Mouse (Mus musculus): ENCODE measurements at regions not wholly inside any gene's neighbourhood (a gene's known extent, or its start where the extent isn't known, plus 50 kb on each side); places are given as distances from the start of the nearest gene placed in this dataset.
A peak's percentile ranks its signal among the peaks of the same experiment; 100 is the strongest.
"Not testable (repeated sequence)": the region's sequence is repeated elsewhere in the genome, so short reads cannot be mapped to it uniquely, and the experiment has no call there.

DNA sequence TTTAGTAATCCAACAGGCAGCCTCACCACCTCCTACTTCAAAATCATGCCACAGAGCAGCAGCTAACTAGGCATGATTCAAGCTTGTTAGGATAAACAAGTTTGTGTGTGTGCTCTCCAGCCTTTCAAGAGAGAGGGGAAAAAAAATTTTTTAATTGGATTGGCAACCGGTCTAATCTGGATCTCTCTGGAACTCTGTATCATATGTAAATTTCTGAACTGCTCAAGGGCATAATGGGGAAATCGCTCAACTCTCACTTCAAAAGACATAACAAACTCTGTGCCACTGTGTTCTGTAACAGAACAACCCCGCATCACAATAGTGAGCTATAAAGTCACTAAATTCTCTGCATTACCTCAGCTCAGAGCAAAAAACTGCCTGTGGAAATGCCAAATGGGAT lies 147.9 kb upstream of the Krtap11-1 start:
- no peak for DNase-seq (ENCODE audit: low spot score in 2 of 2)

DNA sequence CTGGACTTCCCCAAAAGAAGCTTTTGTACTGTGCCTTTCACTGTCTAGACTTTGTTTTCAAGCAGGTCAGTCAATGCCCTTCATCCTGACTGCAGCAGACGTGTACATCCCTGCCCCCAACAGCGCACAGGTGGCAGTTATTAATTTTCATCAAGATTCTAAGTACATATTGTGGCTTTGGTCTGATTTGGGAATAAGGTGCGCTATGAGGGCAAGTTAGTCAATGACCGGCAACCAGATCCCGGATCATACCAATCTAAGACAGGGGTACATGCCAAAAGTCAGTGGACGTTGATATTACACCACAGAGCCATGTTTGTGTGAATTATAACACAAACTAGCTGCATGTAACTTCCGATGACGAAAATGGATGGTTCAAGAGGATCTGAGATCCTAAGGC lies 144.7 kb upstream of the Krtap11-1 start:
- DNase-seq (ENCODE audit: low spot score in 2 of 2) = not testable (repeated sequence)

DNA sequence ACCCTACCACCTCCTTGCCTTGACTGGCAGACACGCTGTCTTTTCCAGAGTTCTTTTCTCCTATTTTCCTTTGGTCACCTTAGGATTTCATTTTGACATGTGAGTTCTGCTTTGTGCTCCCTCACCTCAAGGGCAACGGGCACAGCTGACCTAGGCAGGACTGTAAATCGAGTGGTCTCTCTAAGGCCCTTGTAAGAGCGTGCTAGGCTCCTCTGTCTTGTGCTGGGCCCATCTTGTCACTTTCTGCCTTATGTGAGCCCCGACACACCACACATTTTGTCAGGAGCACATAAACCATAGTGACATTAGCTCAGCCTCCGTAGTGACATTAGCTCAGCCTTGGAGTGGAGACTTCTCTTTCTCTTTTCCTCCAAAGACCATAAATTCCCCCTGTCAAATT lies 133.3 kb upstream of the Krtap11-1 start:
- DNase-seq (ENCODE audit: low spot score in 2 of 2) = no peak

DNA sequence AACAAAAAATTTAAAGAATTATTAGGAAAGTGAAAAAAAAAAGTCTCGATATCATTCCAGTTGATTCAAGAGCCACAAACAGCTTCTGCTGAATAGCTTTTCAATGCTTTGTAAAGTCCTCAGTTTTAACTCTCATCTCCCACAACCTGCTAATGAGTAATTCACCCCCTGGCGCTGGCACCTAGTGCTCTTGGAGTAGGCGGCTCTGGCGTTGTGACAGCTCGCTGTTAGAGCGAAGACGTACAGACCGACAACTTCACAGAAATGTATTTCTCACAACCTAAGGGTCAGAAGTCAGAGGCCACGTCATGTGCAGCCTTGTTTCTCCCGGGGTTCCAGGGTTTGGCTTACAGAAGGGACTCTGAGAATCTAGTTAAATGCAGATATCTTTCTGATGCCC lies 132.2 kb upstream of the Krtap11-1 start:
- DNase-seq (ENCODE audit: low spot score in 2 of 2) = peak; percentile 19 to 34

DNA sequence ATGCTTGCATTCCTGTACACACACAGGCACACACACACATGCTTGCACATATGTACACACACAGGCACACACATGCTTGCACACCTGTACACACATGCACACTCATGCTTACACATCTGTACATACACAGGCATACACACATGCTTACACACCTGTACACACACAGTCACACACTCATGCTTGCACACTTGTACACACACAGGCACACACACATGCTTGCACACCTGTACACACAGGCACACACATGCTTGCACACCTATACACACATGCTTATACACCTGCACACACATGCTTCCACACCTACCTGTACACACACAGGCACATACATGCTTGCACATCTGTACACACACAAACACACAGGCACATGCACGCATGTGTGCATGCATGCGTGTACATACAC lies 131.4 kb upstream of the Krtap11-1 start:
- no peak for DNase-seq (ENCODE audit: low spot score in 2 of 2)

DNA sequence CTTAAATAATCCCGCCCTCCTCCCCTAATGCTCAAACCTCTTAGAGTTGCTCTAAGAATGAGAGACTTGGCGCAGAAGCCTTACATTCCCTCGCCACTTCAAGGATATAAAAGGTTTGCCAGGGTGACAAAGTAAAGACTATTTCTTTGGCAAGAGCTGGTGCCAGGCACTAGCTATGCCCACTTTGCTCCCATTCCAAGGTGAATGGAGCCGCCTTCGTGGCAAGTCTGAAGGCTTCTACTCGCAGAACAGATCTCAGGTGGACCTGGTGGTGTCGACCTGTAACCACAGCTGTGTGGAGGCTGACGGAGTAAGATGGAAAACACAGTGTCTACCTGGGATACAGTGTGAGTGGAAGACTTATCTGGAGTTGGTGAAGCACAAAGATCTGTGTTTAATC lies 130.8 kb upstream of the Krtap11-1 start:
- no peak for DNase-seq (ENCODE audit: low spot score in 2 of 2)

DNA sequence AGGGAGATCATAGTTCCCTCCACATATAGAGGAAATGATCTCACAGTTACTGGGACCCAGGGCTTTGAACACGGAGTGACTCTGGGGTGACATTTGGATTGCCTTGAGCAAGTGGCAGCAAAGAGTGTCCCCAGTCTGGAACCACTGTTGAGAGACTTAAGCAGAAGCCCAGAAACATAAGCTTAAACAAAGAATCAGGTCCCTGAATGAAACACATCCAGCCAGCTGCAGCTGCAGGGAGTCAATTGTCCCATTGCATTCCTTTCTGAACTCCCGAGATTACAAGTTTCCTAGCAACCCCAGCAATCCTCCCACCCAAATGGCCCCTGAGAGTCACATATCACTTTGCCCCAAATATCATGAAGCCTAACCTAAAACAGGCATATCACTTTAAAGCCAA lies 128.7 kb upstream of the Krtap11-1 start:
- no peak for DNase-seq (ENCODE audit: low spot score in 2 of 2)

DNA sequence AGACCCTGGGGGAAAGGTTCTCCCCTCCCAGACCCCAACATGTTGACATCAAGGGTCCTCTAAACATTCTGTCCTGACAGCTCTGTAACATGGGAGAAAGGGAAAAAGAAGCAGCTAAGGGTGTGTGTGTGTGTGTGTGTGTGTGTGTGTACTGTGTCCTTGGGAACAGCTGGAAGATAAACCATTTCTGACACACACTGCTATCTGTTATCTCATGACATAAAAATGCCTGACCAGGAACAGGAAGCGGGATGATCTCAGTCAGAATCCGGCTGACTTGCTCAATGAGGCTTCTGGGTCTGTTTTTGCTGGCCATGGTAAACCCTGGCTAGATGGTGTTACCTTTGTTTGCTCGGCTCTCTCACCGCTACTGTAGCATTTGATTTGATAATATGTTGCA lies 124.8 kb upstream of the Krtap11-1 start:
- no peak for DNase-seq (ENCODE audit: low spot score in 2 of 2)

DNA sequence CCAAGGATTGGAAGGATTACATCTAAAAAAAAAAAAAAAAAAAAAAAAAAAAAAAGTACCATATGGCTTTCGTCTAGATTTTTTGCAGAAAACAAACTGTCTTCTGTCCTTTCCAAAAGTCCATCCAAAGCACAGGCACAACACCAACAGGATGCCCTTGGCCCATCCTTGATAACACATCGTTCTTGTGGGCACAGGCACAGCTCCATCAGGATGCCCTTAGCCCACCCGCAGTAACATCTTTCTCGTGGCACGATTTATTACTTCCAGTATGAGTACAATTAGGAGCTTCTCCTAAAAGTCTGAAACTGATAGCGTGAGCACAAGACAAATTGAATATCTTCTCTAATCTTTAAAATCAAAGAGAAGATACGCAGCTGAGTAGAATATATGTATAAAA lies 124.4 kb upstream of the Krtap11-1 start:
- DNase-seq (ENCODE audit: low spot score in 2 of 2) = no peak

DNA sequence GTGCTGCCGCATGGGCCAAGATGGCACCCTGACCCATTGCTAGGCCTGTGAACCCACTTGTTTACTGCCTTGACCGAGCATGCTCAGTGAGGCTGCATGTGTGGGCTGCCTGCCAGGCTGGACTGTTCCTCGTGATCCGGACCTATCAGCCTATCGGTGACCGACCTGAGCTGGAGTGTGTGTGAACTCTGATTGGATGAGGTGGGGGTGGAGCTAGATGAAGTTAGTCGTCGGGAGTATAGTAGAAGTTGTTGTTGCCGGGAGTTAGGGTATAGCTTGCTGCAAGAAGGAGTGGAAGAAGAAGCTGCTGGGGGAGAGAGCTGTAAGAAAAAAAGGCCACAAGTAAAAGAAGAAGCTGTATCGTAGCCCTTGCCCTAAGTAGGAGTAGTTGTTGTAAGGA lies 122.3 kb upstream of the Krtap11-1 start:
- DNase-seq (ENCODE audit: low spot score in 2 of 2) = no peak

DNA sequence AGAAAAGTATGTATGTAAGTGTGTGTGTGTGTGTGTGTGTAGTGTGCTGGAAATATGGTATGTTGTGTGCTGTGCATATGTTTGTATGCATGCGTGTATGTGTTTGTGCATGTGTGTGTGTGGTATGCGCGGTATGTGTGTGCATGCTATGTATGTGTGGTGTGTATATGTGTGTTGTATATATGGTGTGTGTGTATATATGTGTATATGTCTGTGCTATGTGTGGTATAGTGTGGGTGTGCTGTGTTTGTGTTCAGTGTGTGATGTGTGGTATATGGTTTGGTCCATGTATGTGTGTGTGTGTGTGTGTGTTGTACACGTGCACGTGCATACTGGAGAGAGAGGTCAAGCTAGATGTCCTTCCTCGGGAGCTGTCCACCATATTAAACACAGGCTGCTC lies 108.5 kb upstream of the Krtap11-1 start:
- no peak for DNase-seq (ENCODE audit: low spot score in 2 of 2)

DNA sequence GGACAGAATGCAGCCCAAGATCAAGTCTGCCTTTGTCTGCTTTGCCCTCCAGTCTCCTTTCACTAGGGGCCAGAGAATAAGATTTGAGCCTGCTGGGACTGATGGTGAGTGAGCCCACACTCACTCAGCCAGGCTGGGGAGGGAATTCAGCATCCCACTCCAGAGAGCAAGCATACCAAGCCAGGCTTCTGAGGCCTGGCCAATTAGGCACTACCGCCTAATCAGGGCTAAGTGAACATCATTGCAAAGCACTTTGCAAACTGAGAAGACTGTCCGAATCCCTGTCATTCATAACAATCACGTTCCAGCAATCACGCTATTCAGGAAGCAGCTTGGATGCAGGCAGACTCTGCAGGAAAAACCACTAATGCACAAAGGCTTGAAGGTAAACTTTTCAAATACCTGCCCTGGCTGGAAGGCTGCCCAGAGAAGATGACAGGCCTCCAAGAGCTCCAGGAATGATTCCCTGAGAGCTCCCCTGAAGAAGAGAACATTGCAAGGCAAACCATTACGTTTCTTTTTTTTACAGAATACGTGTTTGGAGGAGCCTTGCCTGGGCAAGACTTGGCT lies 107.5 kb upstream of the Krtap11-1 start:
- no peak for DNase-seq (ENCODE audit: low spot score in 2 of 2)

DNA sequence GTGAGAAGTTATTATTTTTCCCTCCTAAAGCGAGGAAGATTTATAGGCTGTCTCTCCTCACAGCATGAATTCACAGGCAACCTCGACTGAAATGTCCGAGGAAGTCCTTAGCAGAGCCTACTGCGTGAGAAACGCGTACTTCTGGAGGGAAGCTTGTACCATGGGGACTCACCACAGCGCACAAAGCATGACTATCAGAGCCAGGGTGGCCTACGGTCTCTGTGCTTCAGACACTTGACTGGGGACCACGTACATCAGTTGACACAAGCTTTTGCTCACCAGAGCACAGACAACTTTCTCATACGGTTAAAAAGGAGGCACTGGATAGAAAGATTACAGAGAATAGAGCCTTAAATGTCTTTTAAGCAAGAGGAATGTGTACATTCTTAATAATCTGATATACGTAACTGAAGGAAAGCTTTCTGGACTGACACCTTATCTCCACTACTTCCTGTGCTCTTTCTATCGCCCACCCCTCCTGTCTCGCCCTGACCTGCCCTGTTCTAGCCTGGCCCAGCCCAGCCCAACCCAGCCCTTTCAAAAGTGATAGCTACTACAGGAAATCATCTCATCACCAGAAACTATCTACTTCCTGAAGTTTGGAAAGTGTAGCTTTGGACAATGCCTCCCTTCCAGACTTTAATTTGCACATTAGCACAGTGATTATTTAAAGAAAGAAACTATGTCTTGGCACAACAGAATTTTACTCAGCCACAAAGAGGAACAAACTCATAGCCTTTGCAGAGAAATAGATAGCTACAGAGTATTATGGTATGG lies 104.2 kb upstream of the Krtap11-1 start:
- no peak for DNase-seq (ENCODE audit: low spot score in 2 of 2)

DNA sequence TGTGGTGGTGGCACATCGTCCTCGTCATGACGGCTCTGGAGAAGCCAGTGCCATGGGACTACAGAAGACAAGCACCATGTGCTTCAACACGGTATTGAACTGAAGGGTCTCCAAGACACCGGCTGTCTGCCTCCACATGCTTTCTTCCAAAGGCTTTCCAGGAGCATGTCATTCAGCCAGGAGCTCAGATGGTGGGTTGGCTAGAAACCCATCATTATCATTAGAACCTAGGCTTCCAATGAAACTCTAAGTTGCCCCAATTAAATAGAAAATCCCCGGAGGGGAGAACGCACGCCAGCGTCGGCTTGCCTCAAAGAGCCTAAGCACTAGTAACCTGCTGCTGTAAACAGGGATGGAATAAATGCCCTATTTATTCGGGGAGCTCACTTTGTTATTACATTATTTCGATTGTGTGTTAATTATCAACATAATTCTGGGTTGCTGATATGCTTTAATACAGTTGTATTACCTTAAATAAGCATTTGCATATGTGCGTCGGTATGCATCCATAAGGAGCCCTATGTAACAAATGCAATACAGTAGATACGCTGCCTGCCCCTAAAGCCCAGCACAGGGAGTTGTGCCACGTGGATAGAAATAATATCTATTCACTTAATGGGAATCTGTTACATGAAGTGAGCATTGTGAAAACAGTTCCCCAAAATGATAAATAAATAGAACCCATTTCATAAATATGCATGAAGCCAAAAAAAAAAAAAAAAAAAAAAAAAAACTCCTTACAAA lies 103.3 kb upstream of the Krtap11-1 start:
- DNase-seq (ENCODE audit: low spot score in 2 of 2) = no peak

DNA sequence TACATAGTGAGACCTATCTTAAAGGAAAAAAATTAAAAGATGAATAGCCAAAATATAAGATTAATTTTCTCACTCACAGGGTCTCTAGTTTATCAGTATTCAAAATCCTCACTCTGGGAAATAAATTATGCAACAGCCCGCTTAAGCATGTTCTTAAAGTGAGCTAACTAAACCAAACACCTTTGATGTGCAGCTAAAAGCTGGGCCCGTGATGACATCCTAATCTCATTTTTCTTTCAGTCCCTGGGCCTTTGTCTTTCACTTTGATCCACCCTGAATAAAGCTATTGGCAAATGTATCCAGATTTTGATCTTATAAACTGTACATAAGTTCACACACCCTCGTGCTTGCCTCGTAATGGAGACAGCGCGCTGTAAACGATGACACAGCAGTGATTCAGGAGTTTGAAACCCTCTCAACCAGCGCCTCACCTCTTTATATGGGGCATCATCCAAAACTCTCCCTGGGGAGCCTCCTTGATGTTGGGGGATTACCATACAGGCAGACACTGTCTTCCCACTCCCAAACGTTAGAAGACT lies 100.3 kb upstream of the Krtap11-1 start:
- DNase-seq (ENCODE audit: low spot score in 2 of 2) = no peak

DNA sequence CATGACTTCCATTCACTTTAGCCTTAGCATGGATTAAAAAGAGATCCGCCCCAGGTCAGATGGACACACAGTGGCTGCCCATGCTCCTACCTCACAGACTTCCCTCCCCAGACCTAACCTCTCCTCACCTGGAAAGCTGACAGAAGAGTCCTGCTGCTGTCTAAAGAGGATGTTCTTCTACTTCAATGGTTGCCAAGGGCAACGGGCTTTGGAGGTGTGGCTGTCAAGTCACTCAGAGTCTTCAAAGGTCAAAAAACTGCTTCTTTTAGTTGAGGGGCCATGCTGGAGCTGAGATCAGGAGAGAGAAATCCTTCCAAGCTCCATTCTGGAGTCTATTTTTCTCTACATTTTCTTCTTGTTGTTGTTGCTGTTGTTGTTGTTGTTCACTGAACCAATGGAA lies 89.1 kb upstream of the Krtap11-1 start:
- no peak for DNase-seq (ENCODE audit: low spot score in 2 of 2)

DNA sequence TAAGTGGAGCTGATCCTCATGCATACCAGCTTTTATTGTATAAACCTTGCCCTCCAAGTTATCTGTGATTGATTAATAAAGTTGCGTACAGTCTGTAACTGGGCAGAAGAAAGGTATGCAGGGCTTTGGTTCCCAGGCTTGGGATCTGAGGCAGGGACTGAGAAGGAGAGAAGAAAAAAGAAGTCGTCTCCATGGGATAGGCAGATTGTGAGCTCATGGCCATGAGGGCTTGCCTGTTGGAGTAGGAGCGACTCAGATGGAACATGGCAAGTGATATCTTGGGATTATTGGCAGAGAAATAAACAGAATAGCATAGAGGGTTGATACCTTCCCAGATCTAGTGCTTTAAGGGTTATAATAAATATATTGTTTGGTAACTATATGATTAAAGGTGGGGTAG lies 85.1 kb upstream of the Krtap11-1 start:
- no peak for DNase-seq (ENCODE audit: low spot score in 2 of 2)

DNA sequence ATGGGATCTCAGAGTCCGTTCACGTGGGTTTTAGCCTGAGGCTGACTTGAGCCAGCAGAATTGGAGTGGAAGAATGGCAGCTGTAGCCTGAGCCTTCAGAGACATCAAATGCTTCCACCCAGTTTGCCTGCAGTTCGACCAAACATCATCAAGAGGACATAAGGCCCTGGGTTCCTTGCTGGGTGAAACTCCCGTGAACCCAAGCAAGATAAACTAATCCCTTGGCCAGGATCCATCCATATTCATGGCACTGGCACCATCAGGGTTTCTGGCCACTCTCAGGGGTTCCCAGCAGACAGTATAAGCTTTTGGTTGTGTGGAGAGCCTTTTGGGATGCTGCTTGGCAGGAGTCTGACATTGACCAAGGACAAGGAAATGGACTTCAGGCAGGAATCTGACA lies 77.7 kb upstream of the Krtap11-1 start:
- no peak for DNase-seq (ENCODE audit: low spot score in 2 of 2)

DNA sequence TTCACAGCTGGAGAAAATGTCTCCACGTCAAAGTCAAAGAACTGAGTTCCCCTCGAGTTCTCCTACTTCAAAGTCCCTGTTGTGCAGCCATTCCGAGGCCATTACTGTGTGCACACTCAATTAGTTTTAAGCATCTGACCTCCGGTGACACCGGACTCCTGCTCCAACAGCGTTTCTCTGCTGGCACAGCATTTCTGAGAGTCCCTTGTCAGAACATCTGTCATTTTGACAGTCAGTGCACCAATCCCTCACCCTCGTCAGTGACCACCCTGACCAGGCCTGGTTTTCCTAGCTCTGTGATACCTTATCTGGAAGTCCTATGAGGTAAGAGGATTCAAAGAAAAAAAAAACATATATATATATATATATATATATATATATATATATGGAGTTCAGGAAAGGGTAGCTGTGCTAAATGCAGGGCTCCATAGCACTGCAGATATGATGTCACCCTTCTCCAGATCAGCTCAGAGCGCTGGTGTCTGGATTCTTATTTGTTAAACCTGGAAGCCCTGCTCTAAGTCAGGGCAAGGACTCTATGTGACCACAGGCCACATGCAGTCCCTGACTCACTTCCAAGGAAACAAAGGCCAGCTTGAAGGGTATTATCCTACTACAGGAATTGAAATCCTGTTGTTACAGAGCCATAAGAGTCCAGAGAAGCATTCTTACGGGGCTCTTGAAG lies 63.1 kb upstream of the Krtap11-1 start:
- no peak for DNase-seq (ENCODE audit: low spot score in 2 of 2)

DNA sequence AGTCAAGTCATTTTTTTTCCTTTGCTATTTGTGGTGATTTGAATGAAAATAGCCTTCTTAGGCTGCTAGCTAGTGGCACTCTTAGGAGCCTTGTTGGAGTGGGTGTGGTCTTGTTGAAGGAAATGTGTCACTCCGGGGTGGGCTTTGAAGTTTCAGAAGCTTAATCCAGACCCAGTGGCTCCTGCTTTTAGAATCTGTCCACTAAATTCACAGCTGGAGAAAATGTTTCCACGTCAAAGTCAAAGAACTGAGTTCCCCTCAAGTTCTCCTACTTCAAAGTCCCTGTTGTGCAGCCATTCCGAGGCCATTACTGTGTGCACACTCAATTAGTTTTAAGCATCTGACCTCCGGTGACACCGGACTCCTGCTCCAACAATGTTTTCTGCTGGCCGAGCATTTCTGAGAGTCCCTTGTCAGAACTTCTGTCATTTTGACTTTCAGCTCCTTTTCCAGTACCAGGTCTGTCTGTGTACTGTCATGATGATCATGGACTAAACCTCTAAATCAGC lies 61.2 kb upstream of the Krtap11-1 start:
- no peak for DNase-seq (ENCODE audit: low spot score in 2 of 2)

DNA sequence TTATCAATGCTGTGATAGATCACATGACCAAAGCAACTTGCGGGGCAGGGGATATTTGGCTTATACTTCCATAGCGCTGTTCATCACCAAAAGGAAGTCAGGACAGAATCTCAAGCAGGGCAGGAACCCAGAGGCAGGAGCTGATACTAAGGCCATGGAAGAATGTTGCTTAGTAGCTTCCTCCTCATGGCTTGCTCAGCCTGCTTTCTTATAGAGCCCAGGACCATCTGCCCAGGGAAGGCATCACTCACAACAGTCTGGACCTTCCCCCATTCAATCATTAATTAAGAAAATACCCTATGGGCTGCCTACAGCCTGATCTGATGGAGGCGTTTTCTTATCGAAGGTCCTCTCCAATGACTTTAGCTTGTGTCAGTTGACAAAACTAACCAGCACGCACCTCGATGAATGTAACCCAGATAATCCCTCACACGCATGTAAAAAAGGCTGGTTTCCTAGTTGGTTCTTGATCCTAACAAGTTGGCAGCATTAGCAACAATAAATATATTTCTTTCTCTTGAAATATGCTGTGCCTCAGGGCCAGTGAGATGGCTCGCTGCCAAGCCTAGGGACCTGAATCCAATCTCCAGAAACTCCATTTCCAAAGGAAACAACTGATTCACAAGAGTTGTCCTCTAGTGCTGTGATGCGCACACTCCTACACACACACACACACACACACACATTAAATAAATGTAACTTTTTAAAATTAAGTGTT lies 60.6 kb upstream of the Krtap11-1 start:
- DNase-seq (ENCODE audit: low spot score in 2 of 2) = no peak

Data from layer of hippocampus, adult 18-20 months (tissue).